Mouse (Mus musculus) heart, embryonic 11.5 days (tissue): ENCODE data around the gene Aimp1. TPM values are rescaled to one million over a fixed set of nuclear protein-coding genes. Genes with fewer than 3 reads are reported as not detected.

Experiments
- ATAC-seq: fragments of 200-750 bp; cut with Nextera tagmentation; replicated peaks from 2 replicates; pipeline ENCODE4 v1.8.0; 2017; ENCODE audit warnings: moderate library complexity; ENCODE audit not compliant: insufficient number of reproducible peaks, low FRiP score, low TSS enrichment
- H3K27ac ChIP-seq: fragments of 300-500 bp; sonication (generic); 2 replicates; pipeline ENCODE4 v1.5.1; 2014; ENCODE audit warnings: mild to moderate bottlenecking, low read depth, low read length
- H3K27me3 ChIP-seq: fragments of 300-500 bp; sonication (generic); 2 replicates; pipeline ENCODE4 v1.6.1; 2014; ENCODE audit warnings: mild to moderate bottlenecking, low read length, mixed read lengths; ENCODE audit not compliant: control insufficient read depth, insufficient read depth
- H3K36me3 ChIP-seq: fragments of 300-500 bp; sonication (generic); 2 replicates; pipeline ENCODE4 v1.6.1; 2014; ENCODE audit warnings: mild to moderate bottlenecking, low read length, moderate library complexity, mixed read lengths; ENCODE audit not compliant: control insufficient read depth, insufficient read depth
- H3K4me1 ChIP-seq: fragments of 300-500 bp; sonication (generic); 2 replicates; pipeline ENCODE4 v1.6.1; 2014; ENCODE audit warnings: low read length; ENCODE audit not compliant: control insufficient read depth, insufficient read depth
- H3K4me2 ChIP-seq: fragments of 300-500 bp; sonication (generic); 2 replicates; pipeline ENCODE4 v1.6.1; 2014; ENCODE audit warnings: mild to moderate bottlenecking, moderate library complexity
- H3K4me3 ChIP-seq: fragments of 300-500 bp; sonication (generic); 2 replicates; pipeline ENCODE4 v1.5.1; 2014; ENCODE audit warnings: low read depth, low read length
- H3K9ac ChIP-seq: fragments of 300-500 bp; sonication (generic); 2 replicates; pipeline ENCODE4 v1.6.1; 2014; ENCODE audit warnings: mild to moderate bottlenecking, low read depth, low read length, moderate library complexity
- H3K9me3 ChIP-seq: fragments of 300-500 bp; sonication (generic); replicated peaks from 2 replicates; pipeline ENCODE4 v1.6.1; 2016; ENCODE audit warnings: low read length; ENCODE audit not compliant: control insufficient read depth
- WGBS: fragments of 180-500 bp; shearing (Covaris S2); extraction: QIAGEN DNeasy Blood & Tissue Kit; methylation state at CpG from one replicate; pipeline ENCODE4 v1.1.7; 2014; ENCODE audit not compliant: insufficient replicate concordance; 5-methylcytosine and 5-hydroxymethylcytosine counted together
- polyA plus RNA-seq: library from polyadenylated mRNA; unstranded; fragments of >200 nt; fragmentation: Nextera tagmentation; extraction: Ambion mirVana; gene quantifications from 2 replicates; pipeline ENCODE4 v1.2.1, GENCODE M21; 2014

Gene Aimp1
- polyA plus RNA-seq, result 70.7 and 75.6 TPM in 2 replicates

GRCm38 (mm10) chr3:132684231-132684928 is at the start of gene Aimp1:
TSS of gene Aimp1 (minus strand) at chr3:132684370.
- ATAC-seq, result no peak
- H3K27me3 ChIP-seq, result no peaks in the 10 kb centered on the region
- H3K4me2 ChIP-seq, result peak within 1 kb of the TSS; percentile 89
- H3K9ac ChIP-seq, result peak within 1 kb of the TSS; percentile 97
- peak within 1 kb of the TSS; percentile 89 for H3K4me3 ChIP-seq
- peak within 1 kb of the TSS; percentile 95 for H3K27ac ChIP-seq
- peaks cover 9% of the 10 kb centered on the region; the same call in 1 of the 2 replicates for H3K4me1 ChIP-seq
- WGBS, result 2% methylated on average over 27 of the region's 27 CpGs
- no peaks in the 10 kb centered on the region for H3K36me3 ChIP-seq
- H3K9me3 ChIP-seq, result no peaks in the 10 kb centered on the region

GRCm38 (mm10) chr3:132724326-132724725 is 40.2 kb upstream of the Aimp1 start:
- Histone ChIP-seq H3K9ac (no peak overlapping the region), H3K4me1 (no peaks in the 10 kb centered on the region), H3K9me3 (no peaks in the 10 kb centered on the region), H3K27ac (no peak overlapping the region), H3K36me3 (no peaks in the 10 kb centered on the region; the same call in 1 of the 2 replicates), H3K27me3 (no peaks in the 10 kb centered on the region), H3K4me2 (no peak overlapping the region), H3K4me3 (no peak overlapping the region)
- no peak for ATAC-seq
- 89% methylated on average over 3 of the region's 3 CpGs for WGBS

GRCm38 (mm10) chr3:132717316-132717715 is 33.1 kb upstream of the Aimp1 start:
- Histone ChIP-seq H3K9ac (no peak overlapping the region), H3K4me3 (no peak overlapping the region), H3K4me2 (no peak overlapping the region), H3K27me3 (no peaks in the 10 kb centered on the region), H3K4me1 (no peaks in the 10 kb centered on the region), H3K27ac (no peak overlapping the region), H3K36me3 (no peaks in the 10 kb centered on the region; the same call in 1 of the 2 replicates), H3K9me3 (no peaks in the 10 kb centered on the region)
- WGBS, result 92% methylated on average over 4 of the region's 4 CpGs
- ATAC-seq, result no peak

- Histone ChIP-seq H3K9ac (no peak overlapping the region), H3K4me3 (no peak overlapping the region), H3K36me3 (no peaks in the 10 kb centered on the region), H3K9me3 (no peaks in the 10 kb centered on the region), H3K4me2 (no peak overlapping the region), H3K27me3 (no peaks in the 10 kb centered on the region), H3K4me1 (no peaks in the 10 kb centered on the region), H3K27ac (no peak overlapping the region)
- no peak for ATAC-seq
- 67% methylated on average over 5 of the region's 5 CpGs for WGBS
These were observed 29.7 kb upstream of the Aimp1 start for GRCm38 (mm10) chr3:132713913-132714312.

GRCm38 (mm10) chr3:132706977-132707376 is 22.8 kb upstream of the Aimp1 start:
- H3K27me3 ChIP-seq, result no peaks in the 10 kb centered on the region
- no peak overlapping the region for H3K27ac ChIP-seq
- H3K9me3 ChIP-seq, result no peaks in the 10 kb centered on the region
- ATAC-seq, result no peak
- H3K4me3 ChIP-seq, result no peak overlapping the region
- no peak overlapping the region for H3K4me2 ChIP-seq
- no peaks in the 10 kb centered on the region for H3K36me3 ChIP-seq
- WGBS, result 72% methylated on average over 4 of the region's 4 CpGs
- no peaks in the 10 kb centered on the region for H3K4me1 ChIP-seq
- no peak overlapping the region for H3K9ac ChIP-seq

GRCm38 (mm10) chr3:132704216-132704615 is 20.0 kb upstream of the Aimp1 start:
- Histone ChIP-seq H3K27me3 (no peaks in the 10 kb centered on the region), H3K36me3 (no peaks in the 10 kb centered on the region), H3K4me2 (no peak overlapping the region), H3K9ac (no peak overlapping the region), H3K4me3 (no peak overlapping the region), H3K9me3 (no peaks in the 10 kb centered on the region), H3K27ac (no peak overlapping the region), H3K4me1 (no peaks in the 10 kb centered on the region)
- no peak for ATAC-seq
- WGBS, result 80% methylated on average over 3 of the region's 3 CpGs

GRCm38 (mm10) chr3:132701368-132701767 is 17.2 kb upstream of the Aimp1 start:
- ATAC-seq, result no peak

GRCm38 (mm10) chr3:132683447-132684230 is 531 bp downstream of the Aimp1 start, which contains the start of gene Tbck:
TSS of gene Tbck (plus strand) at chr3:132684144.
- ATAC-seq, result peak; percentile 95
- H3K9ac ChIP-seq, result peak within 1 kb of the TSS; percentile 97
- peak within 1 kb of the TSS; percentile 95 for H3K27ac ChIP-seq
- no peaks in the 10 kb centered on the region for H3K9me3 ChIP-seq
- peak within 1 kb of the TSS; percentile 89 for H3K4me2 ChIP-seq
- H3K4me1 ChIP-seq, result peaks cover 9% of the 10 kb centered on the region; the same call in 1 of the 2 replicates
- no peaks in the 10 kb centered on the region for H3K36me3 ChIP-seq
- H3K27me3 ChIP-seq, result no peaks in the 10 kb centered on the region
- 1% methylated on average over 42 of the region's 42 CpGs for WGBS
- H3K4me3 ChIP-seq, result peak within 1 kb of the TSS; percentile 89

More at GRCm38 (mm10) chr3:132701368-132701767, 17.2 kb upstream of the Aimp1 start:
- Histone ChIP-seq H3K9me3 (no peaks in the 10 kb centered on the region), H3K9ac (no peak overlapping the region), H3K27ac (no peak overlapping the region), H3K4me3 (no peak overlapping the region), H3K4me2 (no peak overlapping the region), H3K27me3 (no peaks in the 10 kb centered on the region), H3K4me1 (no peaks in the 10 kb centered on the region), H3K36me3 (no peaks in the 10 kb centered on the region)
- 79% methylated on average over 3 of the region's 3 CpGs for WGBS
